In the genomic region with DNA sequence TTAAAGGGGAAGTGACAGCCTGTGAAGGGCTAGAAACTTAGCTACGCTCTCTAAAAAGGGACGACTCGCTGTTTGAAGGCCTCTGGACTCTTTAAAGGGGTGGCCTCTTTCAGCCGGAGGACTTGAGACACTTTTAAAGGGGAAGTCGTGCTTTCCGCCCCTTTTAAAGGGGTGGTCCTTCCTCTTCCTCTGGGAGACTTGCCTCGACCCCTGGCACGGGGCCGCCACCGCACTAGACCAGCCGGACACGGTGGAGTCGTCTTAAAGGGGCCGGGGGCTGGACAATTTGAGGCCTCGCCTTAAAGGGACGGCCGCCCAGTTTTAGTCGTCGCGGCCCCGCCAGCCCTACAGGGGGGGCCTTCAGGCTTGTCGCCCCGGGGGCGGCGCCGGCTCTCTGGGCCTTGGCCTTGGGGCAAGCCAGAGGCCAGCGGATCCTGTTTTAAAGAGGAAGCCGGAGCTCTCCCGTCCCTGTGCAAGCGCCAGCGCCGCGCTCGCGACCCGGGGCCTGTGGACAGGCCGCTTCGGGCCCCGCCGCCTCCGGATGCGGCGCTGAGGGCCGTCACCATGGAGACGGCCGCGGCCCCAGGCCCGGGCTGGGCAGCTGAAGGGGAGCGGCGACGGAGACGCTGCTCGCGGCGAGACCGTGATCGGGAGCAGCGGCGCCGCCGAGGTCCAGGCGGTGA, we compare ENCODE assay signal across 7 mouse cellular contexts. TPM values are rescaled to one million over a fixed set of nuclear protein-coding genes. Genes with fewer than 3 reads are reported as not detected.
DNase-seq lines count a peak whose midpoint lies in the region; ATAC-seq lines count a peak whose summit lies in the region.

TSS of gene Fbrs (plus strand) at position 565 of the 683 bp plus-strand sequence.

- peak within 1 kb of the TSS; percentile 92 for H3K9ac ChIP-seq in embryonic facial prominence, embryonic 11.5 days (replicated peaks; ENCODE audit: low read length)
- H3K9ac ChIP-seq in intestine, embryonic 16.5 days (ENCODE audit: low read depth, low read length), result peak within 1 kb of the TSS; percentile 95

- WGBS in embryonic facial prominence, embryonic 11.5 days, result under 1% methylated on average over 59 of the region's 62 CpGs
- WGBS in intestine, embryonic 16.5 days, result 0% methylated on average over 60 of the region's 62 CpGs

- H3K9me3 ChIP-seq in embryonic facial prominence, embryonic 11.5 days (replicated peaks; ENCODE audit: control insufficient read depth, low read length), result no peaks in the 10 kb centered on the region
- H3K9me3 ChIP-seq in intestine, embryonic 16.5 days (ENCODE audit: control insufficient read depth, low read length), result no peaks in the 10 kb centered on the region

- intact Hi-C loops in left cerebral cortex, postnatal 25 days (cut with DNase I), result loop anchor here (1.0 kb wide), 1 partner anchor 34 kb away; no protein-coding TSS in a partner anchor

- H3K4me2 ChIP-seq in embryonic facial prominence, embryonic 11.5 days (ENCODE audit: low read depth, low read length), result peak within 1 kb of the TSS; percentile 85
- peak within 1 kb of the TSS; percentile 95 for H3K4me2 ChIP-seq in intestine, embryonic 16.5 days (ENCODE audit: low read depth, low read length)

- peak; percentile 96 for DNase-seq in adrenal gland, postnatal 25 days
- DNase-seq in embryonic facial prominence, embryonic 11.5 days (ENCODE audit: low spot score), result peak; percentile 96
- DNase-seq in gonadal fat pad, adult 2 months (ENCODE audit: low read depth), result no peak
- peak; percentile 90 to 97 for DNase-seq in left cerebral cortex, postnatal 25 days (ENCODE audit: low spot score in 2 of 2)
- peak; percentile 96 for DNase-seq in mesoderm, embryonic 11.5 days (ENCODE audit: low read depth, low spot score)
- peak; percentile 99 for DNase-seq in skeletal muscle tissue, adult 2 months (ENCODE audit: low read depth, low spot score)

- H3K36me3 ChIP-seq in embryonic facial prominence, embryonic 11.5 days (replicated peaks; ENCODE audit: control insufficient read depth, insufficient read depth, low read depth, low read length), result peaks cover 20% of the 10 kb centered on the region
- peaks cover 27% of the 10 kb centered on the region for H3K36me3 ChIP-seq in intestine, embryonic 16.5 days (ENCODE audit: control insufficient read depth, insufficient read depth, low read length)

- no peaks in the 10 kb centered on the region; the same call in 1 of the 2 replicates for H3K4me1 ChIP-seq in embryonic facial prominence, embryonic 11.5 days (ENCODE audit: control insufficient read depth, insufficient read depth, low read length)
- H3K4me1 ChIP-seq in intestine, embryonic 16.5 days (ENCODE audit: control insufficient read depth, insufficient read depth, low read length), result peaks cover 19% of the 10 kb centered on the region

- H3K4me3 ChIP-seq in embryonic facial prominence, embryonic 11.5 days (ENCODE audit: low read depth, low read length), result peak within 1 kb of the TSS; percentile 98
- H3K4me3 ChIP-seq in intestine, embryonic 16.5 days (ENCODE audit: low read length), result peak within 1 kb of the TSS; percentile 99

- no peaks in the 10 kb centered on the region for H3K27me3 ChIP-seq in embryonic facial prominence, embryonic 11.5 days (ENCODE audit: control insufficient read depth, insufficient read depth, low read length)
- no peaks in the 10 kb centered on the region for H3K27me3 ChIP-seq in intestine, embryonic 16.5 days (replicated peaks; ENCODE audit: control insufficient read depth, insufficient read depth, low read length)

- peak; percentile 76 for ATAC-seq in embryonic facial prominence, embryonic 11.5 days (replicated peaks; ENCODE audit: insufficient number of reproducible peaks, low FRiP score, low TSS enrichment, low read depth)
- ATAC-seq in intestine, embryonic 16.5 days, result peak; percentile 73

- peak within 1 kb of the TSS; percentile 95 for H3K27ac ChIP-seq in embryonic facial prominence, embryonic 11.5 days (replicated peaks; ENCODE audit: low read depth, low read length)
- peak within 1 kb of the TSS; percentile 98 for H3K27ac ChIP-seq in intestine, embryonic 16.5 days (ENCODE audit: low read length)

RNA-seq across cellular contexts. Expression of gene Fbrs, which starts in this region (rescaled TPM):
- total RNA-seq in adrenal gland, postnatal 25 days (2021), result 84.4 and 86.7 TPM in 2 replicates
- polyA plus RNA-seq in embryonic facial prominence, embryonic 11.5 days (2014; fragmentation: Nextera tagmentation; extraction: Ambion mirVana), result 8.9 and 10.2 TPM in 2 replicates
- polyA plus RNA-seq in gonadal fat pad, adult 2 months (2012; rRNA removed), result 15.3 and 27.5 TPM in 2 replicates
- polyA plus RNA-seq in intestine, embryonic 16.5 days (2015; fragmentation: Nextera tagmentation; extraction: Ambion mirVana), result 8.0 and 8.9 TPM in 2 replicates
- 10 to 100 TPM; 56.2 to 56.9 TPM for total RNA-seq in left cerebral cortex, postnatal 25 days (2021)
